Mouse (Mus musculus) hindbrain, postnatal 0 days (tissue): ENCODE measurements around the gene Celf5. TPM values are rescaled to one million over a fixed set of nuclear protein-coding genes. Genes with fewer than 3 reads are reported as not detected.

Experiments used
- ATAC-seq: fragments of 200-750 bp; cut with Nextera tagmentation; 2 replicates; pipeline ENCODE4 v1.8.0; 2017; ENCODE audit warnings: mild to moderate bottlenecking, moderate TSS enrichment, moderate library complexity
- DNase-seq: peaks from one replicate; pipeline ENCODE4 v3.0.0-alpha.2; 2015; ENCODE audit warnings: low spot score
- H3K27ac ChIP-seq: fragments of 300-500 bp; sonication (generic); 2 replicates; pipeline ENCODE4 v1.5.1; 2014; ENCODE audit warnings: mild to moderate bottlenecking
- H3K27me3 ChIP-seq: fragments of 300-500 bp; sonication (generic); 2 replicates; pipeline ENCODE4 v1.6.1; 2014; ENCODE audit warnings: low read length, mixed read lengths; ENCODE audit not compliant: insufficient read depth
- H3K36me3 ChIP-seq: fragments of 300-500 bp; sonication (generic); 2 replicates; pipeline ENCODE4 v1.6.1; 2014; ENCODE audit warnings: low read length, mixed read lengths; ENCODE audit not compliant: insufficient read depth
- H3K4me1 ChIP-seq: fragments of 300-500 bp; sonication (generic); 2 replicates; pipeline ENCODE4 v1.6.1; 2014; ENCODE audit warnings: antibody characterized with exemption, low read length, mixed read lengths; ENCODE audit not compliant: insufficient read depth
- H3K4me2 ChIP-seq: fragments of 300-500 bp; sonication (generic); 2 replicates; pipeline ENCODE4 v1.6.1; 2014; ENCODE audit warnings: low read depth, mild to moderate bottlenecking, low read length, moderate library complexity, mixed read lengths
- H3K4me3 ChIP-seq: fragments of 300-500 bp; sonication (generic); 2 replicates; pipeline ENCODE4 v1.5.1; 2014; ENCODE audit warnings: low read length
- H3K9ac ChIP-seq: fragments of 300-500 bp; sonication (generic); replicated peaks from 2 replicates; pipeline ENCODE4 v1.6.1; 2014; ENCODE audit warnings: mild to moderate bottlenecking, low read length, moderate library complexity, mixed read lengths
- H3K9me3 ChIP-seq: fragments of 300-500 bp; sonication (generic); 2 replicates; pipeline ENCODE4 v1.6.1; 2016; ENCODE audit warnings: low read length, mixed read lengths
- CTCF ChIP-seq: IDR thresholded peaks from 2 replicates; pipeline ENCODE4 v1.5.1; 2016; ENCODE audit warnings: antibody characterized with exemption, control low read depth, low read depth
- WGBS: fragments of 180-500 bp; shearing (Covaris S2); extraction: QIAGEN DNeasy Blood & Tissue Kit; methylation state at CpG from one replicate; pipeline ENCODE4 v1.1.7; 2014; 5-methylcytosine and 5-hydroxymethylcytosine counted together
- polyA plus RNA-seq: library from polyadenylated mRNA; unstranded; fragments of >200 nt; fragmentation: Nextera tagmentation; extraction: Ambion mirVana; gene quantifications from 2 replicates; pipeline ENCODE4 v1.2.1, GENCODE M21; 2015
- total RNA-seq: library from RNA; depleted of rRNA; stranded (reverse); fragments of >200 nt; gene quantifications from 2 replicates; pipeline ENCODE4 v1.2.3, GENCODE M21; 2014

Celf5 gene
- total and polyA plus RNA-seq, 2 experiments from 2014 or later = 43.2 to 93.9 TPM

DNA sequence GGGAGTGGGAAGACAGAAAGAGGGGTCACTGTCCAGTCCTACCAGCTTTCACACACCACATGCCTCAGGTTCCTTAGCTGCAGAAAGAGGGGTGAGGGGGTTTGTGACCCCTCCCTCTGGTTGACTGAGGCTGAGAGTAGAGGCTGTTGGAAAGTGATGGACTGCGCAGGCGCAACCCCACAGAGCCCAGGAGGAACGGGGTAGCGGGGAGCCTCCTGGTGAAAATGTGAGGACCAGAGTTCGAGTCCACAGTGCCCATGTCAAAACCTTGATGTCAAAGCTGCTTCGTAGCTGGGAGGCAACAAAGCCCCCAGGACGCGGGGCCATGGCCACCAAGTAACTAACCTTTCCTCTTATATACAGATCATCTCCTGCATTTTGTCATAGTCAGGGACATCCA is 24.9 kb downstream of the Celf5 start:
- H3K27ac ChIP-seq = no peak overlapping the region
- H3K4me3 ChIP-seq = no peak overlapping the region
- no peaks in the 10 kb centered on the region for H3K4me1 ChIP-seq
- no peaks in the 10 kb centered on the region for H3K36me3 ChIP-seq
- TF ChIP-seq CTCF = no peak
- no peak overlapping the region for H3K9ac ChIP-seq
- ATAC-seq (no peak), DNase-seq (no peak)
- H3K9me3 ChIP-seq = no peaks in the 10 kb centered on the region
- 88% methylated on average over 8 of the region's 8 CpGs for WGBS
- no peak overlapping the region for H3K4me2 ChIP-seq
- H3K27me3 ChIP-seq = peaks cover 25% of the 10 kb centered on the region

DNA sequence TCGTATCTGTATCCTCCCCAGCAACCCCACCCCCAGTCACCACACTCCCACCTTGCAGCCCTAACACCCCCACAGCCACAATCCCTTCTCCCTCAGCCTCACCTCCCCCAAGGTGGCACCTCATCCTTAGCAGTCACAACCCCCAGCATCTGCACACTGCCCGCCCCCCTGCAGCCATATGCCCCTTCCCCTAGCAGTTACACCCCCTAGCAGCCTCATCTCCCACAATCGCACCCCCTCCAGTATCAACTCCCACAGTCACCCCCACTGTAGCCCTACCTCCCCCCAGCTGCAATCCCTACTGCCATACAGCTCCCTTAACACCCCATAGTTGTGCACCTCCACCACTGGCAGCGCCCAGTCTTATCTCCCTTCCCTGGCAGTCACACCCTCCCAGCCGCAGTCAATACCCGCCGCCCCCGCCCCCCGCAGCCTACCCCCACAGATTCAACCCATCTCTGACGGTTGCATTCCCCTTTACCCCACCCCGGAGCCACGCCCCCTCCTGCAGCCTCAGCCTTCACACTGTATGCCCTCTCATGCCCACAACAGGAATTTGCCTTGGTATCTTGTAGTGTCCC is 25.4 kb downstream of the Celf5 start:
- H3K9me3 ChIP-seq = no peaks in the 10 kb centered on the region
- no peaks in the 10 kb centered on the region for H3K36me3 ChIP-seq
- peaks cover 31% of the 10 kb centered on the region for H3K27me3 ChIP-seq
- no peak for TF ChIP-seq CTCF
- DNase-seq = no peak
- no peak overlapping the region for H3K27ac ChIP-seq
- no peaks in the 10 kb centered on the region for H3K4me1 ChIP-seq
- H3K4me3 ChIP-seq = no peak overlapping the region
- WGBS = 50% methylated on average over 12 of the region's 12 CpGs
- ATAC-seq = no peak
- no peak overlapping the region for H3K4me2 ChIP-seq
- no peak overlapping the region for H3K9ac ChIP-seq

- no peak for DNase-seq
- no peaks in the 10 kb centered on the region for H3K4me1 ChIP-seq
- WGBS = 68% methylated on average over 28 of the region's 28 CpGs
- ATAC-seq = no peak
- no peak within 1 kb of the TSS for H3K9ac ChIP-seq
- peaks cover 38% of the 10 kb centered on the region for H3K27me3 ChIP-seq
- H3K36me3 ChIP-seq = no peaks in the 10 kb centered on the region
- H3K9me3 ChIP-seq = no peaks in the 10 kb centered on the region
- no peak within 1 kb of the TSS for H3K27ac ChIP-seq
- TF ChIP-seq CTCF = no peak
- H3K4me2 ChIP-seq = no peak within 1 kb of the TSS
- no peak within 1 kb of the TSS for H3K4me3 ChIP-seq
Measured at GRCm38 (mm10) chr10:81455181-81455895, 27.2 kb downstream of the Celf5 start, which contains the start of gene Nfic. TSS of gene Nfic (minus strand) at chr10:81455635.

DNA sequence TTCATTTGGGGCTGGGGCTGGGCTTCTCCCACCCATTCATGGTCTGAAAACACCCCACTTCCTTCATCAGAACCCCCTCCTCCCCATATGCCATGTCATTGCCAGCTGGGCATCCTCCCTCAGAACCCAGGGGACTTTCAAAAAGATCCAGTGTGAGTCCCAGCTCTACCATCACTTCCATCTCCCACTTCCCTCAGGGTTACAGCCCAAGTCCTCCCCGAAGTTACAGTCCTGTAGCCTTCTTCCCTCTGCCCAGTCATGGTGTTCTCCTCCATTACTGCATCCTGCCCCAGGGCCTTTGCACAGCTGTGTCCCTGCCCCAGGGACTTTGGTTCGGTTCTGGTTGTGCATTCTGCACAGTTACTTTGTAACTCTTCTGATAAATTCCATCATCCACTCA is 28.4 kb downstream of the Celf5 start:
- no peaks in the 10 kb centered on the region for H3K9me3 ChIP-seq
- peaks cover 38% of the 10 kb centered on the region for H3K27me3 ChIP-seq
- no peak for TF ChIP-seq CTCF
- H3K4me2 ChIP-seq = no peak overlapping the region
- no peaks in the 10 kb centered on the region for H3K36me3 ChIP-seq
- no peak overlapping the region for H3K27ac ChIP-seq
- no peak overlapping the region for H3K9ac ChIP-seq
- H3K4me3 ChIP-seq = no peak overlapping the region
- DNase-seq = no peak
- no peaks in the 10 kb centered on the region for H3K4me1 ChIP-seq
- ATAC-seq = no peak
- 74% methylated on average over 2 of the region's 2 CpGs for WGBS

- Histone ChIP-seq H3K4me3 (no peak overlapping the region), H3K27ac (no peak overlapping the region), H3K27me3 (peaks cover 38% of the 10 kb centered on the region), H3K9me3 (no peaks in the 10 kb centered on the region), H3K4me1 (no peaks in the 10 kb centered on the region), H3K36me3 (no peaks in the 10 kb centered on the region), H3K4me2 (no peak overlapping the region), H3K9ac (no peak overlapping the region)
- DNase-seq (no peak), ATAC-seq (no peak)
- 6% methylated on average over 14 of the region's 14 CpGs for WGBS
- no peak for TF ChIP-seq CTCF
Measured at GRCm38 (mm10) chr10:81452947-81453288, 29.6 kb downstream of the Celf5 start.

DNA sequence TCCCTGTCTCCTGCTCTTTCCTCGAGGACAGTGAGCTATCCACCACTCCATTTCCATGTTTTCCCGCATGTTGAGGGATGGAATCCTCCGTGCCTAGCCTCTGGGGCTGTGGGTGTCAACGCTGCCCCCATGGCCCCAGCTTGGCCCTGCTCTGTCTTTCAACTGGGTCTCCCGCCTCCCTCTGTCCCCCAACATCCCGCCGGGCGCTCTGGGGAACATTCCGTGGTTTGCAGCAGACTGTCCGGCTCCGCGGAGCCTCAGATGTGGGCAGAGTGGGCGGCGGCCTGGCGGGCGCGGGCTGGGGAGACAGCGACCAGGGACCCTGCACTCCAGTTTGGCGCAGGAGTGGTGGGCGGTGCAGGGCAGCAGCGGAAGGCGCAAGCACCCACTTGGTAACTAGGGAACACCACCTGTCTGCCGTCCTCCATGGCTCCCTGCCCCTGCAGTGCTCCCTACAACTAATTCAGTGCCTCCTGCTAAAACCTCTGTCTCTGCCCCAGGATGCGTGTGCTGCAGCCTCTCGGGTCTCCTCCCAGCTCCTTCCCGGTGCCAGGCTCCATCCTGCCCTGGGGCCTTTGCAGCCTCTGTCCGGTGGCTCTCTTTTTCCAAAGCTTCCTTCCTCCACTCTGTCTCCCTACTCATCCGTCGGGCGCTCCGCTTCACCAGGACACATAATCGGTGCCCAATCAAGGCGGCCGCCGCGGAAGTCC is 30.1 kb downstream of the Celf5 start:
- Histone ChIP-seq H3K9me3 (no peaks in the 10 kb centered on the region), H3K9ac (no peak overlapping the region), H3K36me3 (no peaks in the 10 kb centered on the region), H3K4me3 (no peak overlapping the region), H3K4me2 (no peak overlapping the region), H3K27me3 (peaks cover 38% of the 10 kb centered on the region), H3K4me1 (no peaks in the 10 kb centered on the region), H3K27ac (no peak overlapping the region)
- DNase-seq (no peak), ATAC-seq (no peak)
- WGBS = 10% methylated on average over 32 of the region's 36 CpGs
- TF ChIP-seq CTCF = no peak

DNA sequence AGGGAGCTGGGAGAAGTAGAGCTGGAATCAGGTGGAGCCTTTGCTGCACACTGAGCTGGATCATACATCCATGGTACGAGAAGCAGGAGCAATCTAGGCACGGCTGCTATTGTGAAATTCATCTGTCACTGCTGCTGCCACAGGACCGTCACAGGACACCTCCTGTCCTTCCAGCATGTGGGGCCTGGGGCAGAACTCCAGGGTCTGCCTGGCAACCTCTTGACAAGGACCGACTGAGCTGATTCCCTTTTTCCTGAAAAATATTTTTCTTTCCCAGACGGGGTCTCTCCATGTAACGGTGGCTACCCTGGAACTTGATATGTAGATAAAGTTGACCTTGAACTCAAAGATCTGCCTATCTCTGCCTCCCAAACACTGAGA is 31.2 kb downstream of the Celf5 start:
- no peaks in the 10 kb centered on the region for H3K36me3 ChIP-seq
- no peak overlapping the region for H3K4me2 ChIP-seq
- TF ChIP-seq CTCF = no peak
- ATAC-seq (no peak), DNase-seq (no peak)
- H3K9ac ChIP-seq = no peak overlapping the region
- H3K9me3 ChIP-seq = no peaks in the 10 kb centered on the region
- 68% methylated on average over 6 of the region's 6 CpGs for WGBS
- peaks cover 38% of the 10 kb centered on the region for H3K27me3 ChIP-seq
- H3K27ac ChIP-seq = no peak overlapping the region
- no peak overlapping the region for H3K4me3 ChIP-seq
- H3K4me1 ChIP-seq = no peaks in the 10 kb centered on the region
